Mouse (Mus musculus) spleen, postnatal 4 days (tissue): ENCODE measurements at regions not wholly inside any gene's neighbourhood (a gene's known extent, or its start where the extent isn't known, plus 50 kb on each side); places are given as distances from the start of the nearest gene placed in this dataset.

Source experiments
- DNase-seq, 2 experiments: peaks; one replicate each; pipeline ENCODE4 v3.0.0; 2022; ENCODE audit warnings: low spot score in 2 of 2

DNA sequence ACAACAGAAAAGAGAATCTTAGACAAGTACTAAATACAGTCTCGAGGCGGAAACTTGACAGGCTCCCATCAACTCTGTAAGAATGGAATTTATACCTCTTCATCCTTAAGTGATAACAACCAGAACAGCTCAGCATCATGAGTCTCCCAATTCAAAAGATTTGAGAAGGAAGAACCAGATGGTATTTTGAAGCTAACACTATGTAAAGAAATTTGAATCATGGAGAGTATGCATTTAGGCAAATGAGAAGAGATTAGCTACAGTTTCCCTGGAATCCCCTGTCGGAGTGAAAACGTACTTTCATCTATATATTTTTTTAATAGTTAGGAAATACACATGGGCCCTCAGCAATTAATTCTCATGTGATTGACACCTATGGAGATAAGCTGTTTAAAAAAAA, 140.9 kb downstream of the Nrip1 start:
- no peak for DNase-seq

DNA sequence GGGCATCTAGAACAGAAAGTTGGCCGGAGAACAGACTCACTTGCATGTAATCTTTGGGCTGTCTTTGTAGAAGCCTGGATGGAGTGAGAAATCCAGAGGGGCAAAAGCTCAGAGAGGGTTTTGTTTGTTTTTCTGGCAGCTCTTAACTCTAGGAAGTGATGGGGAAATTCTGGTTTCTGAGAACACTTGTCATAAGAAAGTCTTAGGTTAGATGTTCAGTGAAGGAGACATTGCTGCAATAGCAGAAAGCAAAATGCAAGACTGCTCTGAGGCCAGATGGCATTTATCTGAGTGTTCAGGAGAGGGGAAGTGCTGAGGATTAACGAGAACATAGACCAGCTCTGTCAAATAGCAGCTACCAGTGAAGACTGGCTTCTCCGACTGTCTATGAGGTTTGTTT, 141.5 kb downstream of the Nrip1 start:
- DNase-seq: no peak

DNA sequence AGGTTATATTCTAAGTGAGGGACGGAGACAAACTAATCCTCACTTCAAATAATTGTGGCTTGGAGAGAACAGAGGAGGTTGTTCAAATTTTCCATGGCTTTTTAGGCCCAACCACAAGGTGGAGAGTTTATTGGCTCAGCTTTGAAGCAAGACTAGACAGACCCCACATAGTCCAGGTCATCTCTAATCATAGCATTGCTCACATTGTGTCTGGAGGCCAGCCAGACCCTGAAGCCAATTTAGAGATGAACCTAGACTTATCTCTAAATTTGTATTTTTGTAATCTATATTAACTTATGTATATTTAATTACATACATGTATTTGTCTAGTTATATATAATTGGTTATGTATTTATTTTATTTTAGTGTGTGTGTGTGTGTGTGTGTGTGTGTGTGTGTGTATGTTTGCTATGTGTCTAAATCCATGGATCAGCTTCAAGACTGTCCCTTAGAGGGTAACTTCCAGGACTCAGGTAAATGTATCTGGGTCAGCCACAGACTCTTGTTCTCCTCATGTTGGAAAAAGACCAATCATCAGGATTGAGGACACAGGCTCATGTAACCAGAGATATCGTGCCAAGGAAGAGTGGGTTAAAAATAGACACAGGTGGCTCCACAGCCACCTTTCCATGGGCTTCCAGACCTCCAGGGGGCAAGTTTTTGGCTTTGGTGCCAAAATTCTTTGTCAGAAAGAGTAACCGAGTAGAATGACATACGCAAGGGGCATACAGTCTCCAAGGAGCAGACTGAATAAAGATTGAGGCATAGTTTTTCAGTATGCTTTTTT, 142.9 kb downstream of the Nrip1 start:
- no peak for DNase-seq

DNA sequence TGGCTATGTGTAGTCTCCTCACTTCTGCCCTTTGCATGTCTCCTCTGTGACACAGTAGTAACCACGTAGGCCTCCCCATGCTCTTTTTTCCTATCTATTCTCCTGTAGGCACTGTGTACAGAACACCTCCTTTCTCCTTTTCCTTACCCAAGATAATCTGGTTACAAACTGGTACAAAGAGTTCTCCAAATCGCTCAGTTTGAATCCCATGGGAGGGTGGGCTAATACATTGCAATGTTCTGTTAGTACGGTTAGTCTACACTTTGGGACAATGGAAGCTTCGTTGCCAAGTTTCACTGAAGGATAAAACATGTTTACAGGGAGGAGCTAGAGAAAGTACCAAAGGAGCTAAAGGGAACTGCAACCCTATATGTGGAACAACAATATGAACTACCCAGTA, 145.2 kb downstream of the Nrip1 start:
- no peak for DNase-seq

DNA sequence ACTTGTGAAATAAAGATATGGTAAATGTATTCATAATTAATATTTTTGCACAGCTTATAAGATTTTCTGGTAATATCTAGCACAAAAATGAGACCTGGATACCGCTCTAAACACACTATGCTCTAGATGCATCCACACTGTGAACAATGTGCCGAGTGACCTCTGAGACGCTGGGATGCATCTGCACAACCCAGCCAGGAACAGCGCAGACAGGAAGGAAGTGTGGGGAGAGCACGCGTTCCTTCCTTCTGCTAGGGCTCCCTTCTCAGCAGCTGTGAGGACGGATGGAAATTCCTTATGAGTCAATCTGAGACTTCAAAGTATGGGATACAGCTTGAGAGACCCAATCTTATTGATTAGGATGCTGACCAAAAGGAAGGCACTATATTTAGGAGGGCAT, 147.2 kb downstream of the Nrip1 start:
- DNase-seq: no peak

- no peak for DNase-seq
These were observed 147.9 kb downstream of the Nrip1 start for GRCm38 (mm10) chr16:76225587-76226226.

DNA sequence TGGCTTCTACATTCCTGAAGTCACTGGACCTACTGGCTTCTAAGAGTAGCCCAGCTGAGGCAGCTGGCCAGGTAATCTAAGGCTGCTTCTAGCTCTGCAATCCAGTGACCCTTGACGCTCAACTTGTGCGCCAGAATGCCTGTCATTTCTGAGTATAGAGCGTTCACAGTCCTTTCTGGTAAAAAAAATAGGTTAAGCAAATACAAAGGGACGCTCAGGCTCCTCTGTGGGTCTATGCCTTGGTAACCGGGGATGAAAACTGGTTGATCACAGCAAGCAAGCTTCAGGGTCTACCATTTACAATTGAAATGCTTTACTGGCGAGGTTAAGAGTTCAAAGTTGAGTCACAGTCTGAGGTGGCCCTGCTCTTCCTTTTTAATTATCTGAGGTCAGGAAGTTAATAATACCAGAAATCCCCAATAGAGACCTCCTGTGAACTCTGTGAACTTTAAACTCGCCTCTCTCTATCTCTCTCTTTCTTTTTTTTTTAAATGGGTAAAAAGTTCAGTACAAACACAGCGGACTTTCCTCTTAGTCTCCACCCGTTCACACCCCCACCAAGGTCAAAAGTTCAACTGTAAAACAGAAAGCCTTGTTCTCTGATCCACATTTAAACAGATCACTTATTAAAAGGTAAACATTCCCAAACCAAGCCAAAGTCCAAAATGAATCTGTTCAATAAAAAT, 148.6 kb downstream of the Nrip1 start:
- no peak for DNase-seq

GRCm38 (mm10) chr16:76223716-76224115, 149.9 kb downstream of the Nrip1 start:
- no peak for DNase-seq

DNA sequence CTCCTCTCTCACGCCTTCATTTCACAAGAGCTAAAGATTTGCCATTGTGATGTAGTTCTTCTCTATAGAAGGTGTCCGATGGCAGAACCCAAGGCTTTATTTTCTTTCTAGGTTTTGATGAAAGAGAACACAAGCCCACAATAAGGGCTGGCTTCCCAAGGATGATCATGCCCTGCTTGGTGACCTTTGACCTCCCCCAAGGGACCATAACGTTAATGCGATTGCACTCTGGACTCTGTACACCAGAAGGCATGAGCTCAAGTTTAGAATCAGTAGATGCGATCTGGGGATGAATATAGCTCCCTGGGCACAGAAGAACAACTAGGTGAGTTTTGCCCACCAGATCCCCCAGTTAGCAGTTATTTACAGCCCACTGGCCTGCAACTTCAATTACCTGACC, 150.7 kb downstream of the Nrip1 start:
- no peak for DNase-seq

GRCm38 (mm10) chr16:76220466-76220865, 153.2 kb downstream of the Nrip1 start:
- DNase-seq: no peak

GRCm38 (mm10) chr16:76219233-76219632, 154.4 kb downstream of the Nrip1 start:
- DNase-seq: no peak

GRCm38 (mm10) chr16:76218310-76219170, 155.1 kb downstream of the Nrip1 start:
- no peak for DNase-seq

DNA sequence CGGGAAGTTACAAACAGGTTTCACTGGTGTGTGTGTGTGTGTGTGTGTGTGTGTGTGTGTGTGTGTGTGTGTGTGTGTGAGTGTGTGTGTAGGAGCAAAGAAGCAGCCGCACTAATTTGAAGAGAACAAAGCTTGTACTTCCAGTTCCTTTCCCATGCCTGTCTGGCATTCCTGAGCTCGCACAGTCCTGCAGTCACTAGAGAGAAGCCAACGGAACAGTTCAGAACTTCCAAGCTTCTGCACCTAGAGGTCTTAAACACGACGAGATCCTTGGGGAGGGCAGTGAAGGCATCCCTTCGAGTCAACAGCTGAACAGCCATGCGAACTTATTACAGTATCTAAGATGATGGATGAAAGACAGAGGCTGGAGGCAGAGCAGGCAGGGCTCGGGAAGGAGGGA, 157.4 kb downstream of the Nrip1 start:
- no peak for DNase-seq

DNA sequence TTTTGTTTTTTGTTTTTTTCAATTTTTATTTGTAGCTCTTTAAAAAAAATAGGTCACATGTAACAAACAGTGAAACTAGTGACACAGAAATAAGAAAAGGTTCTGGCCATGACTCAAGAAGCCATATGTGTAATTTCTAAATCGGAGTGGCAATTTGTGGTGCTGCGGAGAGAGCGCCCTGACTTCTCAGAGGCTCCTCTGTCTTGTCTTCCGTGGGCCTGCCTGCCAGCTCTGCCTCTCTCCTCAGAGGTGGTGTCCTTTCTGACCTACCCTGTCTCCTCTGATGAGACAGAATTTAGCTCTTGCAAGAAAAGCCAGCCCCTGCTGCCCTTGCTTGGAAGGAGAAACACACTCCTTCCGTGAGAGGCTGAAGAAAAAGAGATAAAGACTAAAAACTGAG, 158.1 kb downstream of the Nrip1 start:
- no peak for DNase-seq

DNA sequence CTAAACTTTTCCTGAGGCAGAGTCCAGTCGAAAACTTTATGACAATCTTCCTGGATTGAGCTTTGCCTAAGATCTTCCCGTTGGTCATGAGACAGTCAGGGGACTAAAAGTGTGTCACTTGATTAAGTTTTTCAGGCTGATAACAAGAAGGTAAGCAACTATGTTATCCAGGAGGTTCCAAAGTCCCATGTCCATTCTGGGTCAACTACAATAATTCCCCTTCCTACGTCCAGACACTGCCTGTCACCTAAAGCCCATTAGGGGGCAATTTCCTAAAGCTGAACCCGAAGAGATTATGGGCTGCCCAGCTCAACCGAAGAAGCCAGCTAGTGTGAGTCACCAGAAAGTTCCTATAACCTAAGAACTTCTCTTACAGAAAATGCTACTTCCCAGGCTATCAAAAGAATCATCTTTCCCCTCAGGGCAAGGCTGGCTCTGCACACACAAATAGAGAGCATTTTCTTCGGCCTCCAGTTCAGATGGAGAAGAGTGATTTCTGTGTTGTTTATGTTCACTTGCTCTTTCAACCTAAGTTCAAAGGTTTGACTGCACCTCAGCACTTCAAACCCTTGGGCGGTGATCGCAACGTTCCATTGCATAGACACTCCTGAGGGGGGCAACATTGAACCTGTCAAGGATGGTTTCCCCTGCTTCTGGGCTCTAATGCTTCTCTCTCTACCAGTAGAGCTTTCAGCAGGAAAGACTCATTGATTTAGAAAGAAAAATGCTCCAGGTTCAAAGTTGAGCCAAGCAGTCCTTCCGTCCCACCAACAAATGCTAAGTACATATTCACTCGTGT, 171.7 kb downstream of the Nrip1 start:
- DNase-seq: peak in 1 of 2 experiments; percentile 16

GRCm38 (mm10) chr16:76200801-76201728, 172.6 kb downstream of the Nrip1 start:
- DNase-seq: no peak

DNA sequence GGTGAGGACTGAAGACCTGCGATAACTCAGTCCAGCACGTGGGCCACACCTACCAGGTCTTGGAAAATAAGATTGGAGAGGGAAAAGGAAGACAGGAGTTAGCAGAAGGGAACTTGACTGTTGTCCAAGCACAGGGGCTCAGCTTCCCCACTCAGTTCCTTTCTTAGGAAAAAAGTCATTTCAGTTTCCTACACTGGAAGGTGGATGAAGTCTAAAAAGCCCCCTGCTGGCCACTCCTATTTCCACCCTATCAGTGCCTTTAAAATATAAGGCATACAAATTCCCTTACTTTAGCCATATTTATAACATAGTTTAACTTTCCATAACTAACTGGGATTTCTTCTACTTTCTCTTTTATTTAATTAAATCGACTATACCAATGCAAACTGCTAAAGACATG, 173.4 kb downstream of the Nrip1 start:
- DNase-seq: no peak

- DNase-seq: no peak
These were observed 174.6 kb downstream of the Nrip1 start for GRCm38 (mm10) chr16:76199006-76199405.

DNA sequence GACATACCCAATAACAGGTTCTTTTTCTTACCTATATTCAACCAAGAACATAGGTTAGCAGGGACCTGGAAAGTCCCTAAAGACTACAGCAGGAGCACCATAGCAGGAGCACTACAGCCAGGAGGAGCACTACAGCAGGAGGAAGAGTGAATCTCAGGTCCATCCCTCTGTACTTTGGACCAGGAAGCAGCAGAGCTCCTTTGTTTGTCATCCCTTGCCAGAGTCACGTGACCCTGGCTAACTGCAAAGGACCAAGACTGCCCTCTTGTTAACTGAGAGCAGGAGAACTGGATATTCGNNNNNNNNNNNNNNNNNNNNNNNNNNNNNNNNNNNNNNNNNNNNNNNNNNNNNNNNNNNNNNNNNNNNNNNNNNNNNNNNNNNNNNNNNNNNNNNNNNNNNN, 172.2 kb upstream of the Samsn1 start:
- no peak for DNase-seq

- no peak for DNase-seq
These were observed 169.1 kb upstream of the Samsn1 start for GRCm38 (mm10) chr16:76191135-76191534.
